Mouse (Mus musculus) olfactory bulb, adult 2 months (tissue): ENCODE data around the gene Slc8b1.

ENCODE experiments used
- CTCF ChIP-seq: fragments of 200-500 bp; IDR thresholded peaks from 2 replicates; pipeline ENCODE4 v1.5.1; 2012; ENCODE audit warnings: low read depth, mild to moderate bottlenecking, low read length, moderate library complexity; ENCODE audit not compliant: insufficient read depth
- POLR2A ChIP-seq: fragments of 200-500 bp; IDR thresholded peaks from 2 replicates; pipeline ENCODE4 v1.6.1; 2012; ENCODE audit warnings: mild to moderate bottlenecking, low read depth, low read length, moderate library complexity; ENCODE audit not compliant: insufficient read depth

DNA sequence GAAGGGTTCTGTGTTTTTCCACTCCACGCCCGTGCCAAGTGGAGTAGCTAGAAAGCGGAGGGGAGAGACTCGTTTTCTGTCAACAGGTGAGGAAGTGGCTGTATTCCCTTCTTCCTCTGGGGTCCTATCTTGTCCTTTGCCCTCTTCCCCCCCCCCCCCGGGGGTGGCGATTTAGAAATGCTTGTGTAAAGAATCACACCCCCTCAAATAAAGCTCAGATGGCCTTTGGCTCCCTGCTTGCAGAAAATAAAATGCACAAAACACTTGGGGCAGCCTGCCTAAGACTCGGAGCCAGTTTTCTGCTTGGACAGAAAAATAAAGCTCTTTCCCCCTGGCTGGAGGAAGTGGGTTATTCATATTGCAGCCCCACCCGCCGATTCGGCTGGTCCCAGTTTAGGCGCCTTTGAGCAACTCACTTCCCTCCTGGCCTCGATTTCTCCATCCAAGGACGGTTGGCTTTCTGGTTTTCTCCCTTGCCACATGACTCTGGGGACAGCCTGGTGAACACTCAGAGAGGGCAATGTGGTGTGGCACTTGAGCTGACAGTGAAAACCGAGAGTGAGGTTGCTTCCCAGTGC is 764 bp downstream of the Slc8b1 start:
- TF ChIP-seq CTCF (no peak), POLR2A (no peak)
